In genomic region chr11:6417069-6417468, GRCm38 (mm10) we compare ENCODE assay signal across 8 mouse cellular contexts. TPM values are rescaled to one million over a fixed set of nuclear protein-coding genes. Genes with fewer than 3 reads are reported as not detected.
DNase-seq lines count a peak whose midpoint lies in the region; ATAC-seq and TF ChIP-seq lines count a peak whose summit lies in the region.

No protein-coding gene starts in this region.

- 40% methylated on average over 2 of the region's 2 CpGs for WGBS in kidney, embryonic 14.5 days
- WGBS in hindbrain, embryonic 13.5 days = 45% methylated on average over 2 of the region's 2 CpGs
- WGBS in midbrain, embryonic 14.5 days = 43% methylated on average over 2 of the region's 2 CpGs

- ATAC-seq in kidney, embryonic 14.5 days (ENCODE audit: low FRiP score, low TSS enrichment) = no peak
- no peak for ATAC-seq in hindbrain, embryonic 13.5 days (ENCODE audit: low FRiP score)
- ATAC-seq in midbrain, embryonic 14.5 days (ENCODE audit: low FRiP score, low TSS enrichment) = no peak
- no peak for ATAC-seq in inflammation-experienced regulatory T-cells, adult 6 months

- H3K27ac ChIP-seq in kidney, embryonic 14.5 days (ENCODE audit: low read depth, low read length) = no peak overlapping the region
- no peak overlapping the region; the same call in 1 of the 2 replicates for H3K27ac ChIP-seq in bone marrow macrophage, adult 2 months (ENCODE audit: insufficient read depth, low read depth, low read length)
- H3K27ac ChIP-seq in hindbrain, embryonic 13.5 days = peak overlapping the region; percentile 97
- H3K27ac ChIP-seq in midbrain, embryonic 14.5 days (replicated peaks; ENCODE audit: low read depth, low read length) = 0 out of 2 replicates have a peak overlapping the region, but pooled peaks have one; percentile 22

- H3K9me3 ChIP-seq in kidney, embryonic 14.5 days (ENCODE audit: control insufficient read depth, low read length) = no peaks in the 10 kb centered on the region
- H3K9me3 ChIP-seq in hindbrain, embryonic 13.5 days = no peaks in the 10 kb centered on the region
- no peaks in the 10 kb centered on the region for H3K9me3 ChIP-seq in midbrain, embryonic 14.5 days (ENCODE audit: control insufficient read depth, low read length)

- no peak for TF ChIP-seq CTCF in bone marrow macrophage, adult 2 months (IDR thresholded peaks at IDR 0.05; ENCODE audit: low read depth, low read length)

- H3K4me1 ChIP-seq in kidney, embryonic 14.5 days (ENCODE audit: control insufficient read depth, insufficient read depth, low read length) = no peaks in the 10 kb centered on the region; the same call in 1 of the 2 replicates
- peaks cover 10% of the 10 kb centered on the region for H3K4me1 ChIP-seq in bone marrow macrophage, adult 2 months (ENCODE audit: control insufficient read depth, insufficient read depth, low read length)
- peaks cover 24% of the 10 kb centered on the region for H3K4me1 ChIP-seq in hindbrain, embryonic 13.5 days (replicated peaks)
- H3K4me1 ChIP-seq in midbrain, embryonic 14.5 days (ENCODE audit: control insufficient read depth, insufficient read depth, low read length) = peaks cover 16% of the 10 kb centered on the region

- peaks cover 40% of the 10 kb centered on the region for H3K36me3 ChIP-seq in kidney, embryonic 14.5 days (ENCODE audit: control insufficient read depth, insufficient read depth, low read length)
- H3K36me3 ChIP-seq in hindbrain, embryonic 13.5 days = peaks cover 28% of the 10 kb centered on the region
- peaks cover 41% of the 10 kb centered on the region for H3K36me3 ChIP-seq in midbrain, embryonic 14.5 days (ENCODE audit: control insufficient read depth, insufficient read depth, low read length)

- DNase-seq in kidney, adult 9 months = no peak
- DNase-seq in midbrain, embryonic 14.5 days = no peak
- DNase-seq in urinary bladder, adult 2 months (ENCODE audit: low spot score) = no peak
- no peak for DNase-seq in c-Kit-positive CD71-positive TER-119-positive erythroid progenitor cells, embryonic 14.5 days (ENCODE audit: low spot score)

- peak overlapping the region; percentile 85 for H3K9ac ChIP-seq in kidney, embryonic 14.5 days (ENCODE audit: low read depth, low read length)
- H3K9ac ChIP-seq in hindbrain, embryonic 13.5 days = peak overlapping the region; percentile 96
- peak overlapping the region; percentile 94; the same call in 1 of the 2 replicates for H3K9ac ChIP-seq in midbrain, embryonic 14.5 days (replicated peaks; ENCODE audit: low read length)

- no peak for TF ChIP-seq POLR2A in bone marrow macrophage, adult 2 months (IDR thresholded peaks at IDR 0.05; ENCODE audit: borderline replicate concordance, low read depth, low read length)

- H3K4me3 ChIP-seq in kidney, embryonic 14.5 days (ENCODE audit: low read length) = peak overlapping the region; percentile 64
- H3K4me3 ChIP-seq in bone marrow macrophage, adult 2 months (ENCODE audit: insufficient read depth, low read length) = peak overlapping the region; percentile 99
- H3K4me3 ChIP-seq in hindbrain, embryonic 13.5 days = peak overlapping the region; percentile 83
- peak overlapping the region; percentile 96 for H3K4me3 ChIP-seq in midbrain, embryonic 14.5 days (replicated peaks; ENCODE audit: low read depth, low read length)

- H3K4me2 ChIP-seq in kidney, embryonic 14.5 days (replicated peaks; ENCODE audit: low read depth, low read length) = peak overlapping the region; percentile 91
- peak overlapping the region; percentile 78 for H3K4me2 ChIP-seq in hindbrain, embryonic 13.5 days
- H3K4me2 ChIP-seq in midbrain, embryonic 14.5 days (ENCODE audit: low read length) = peak overlapping the region; percentile 68

- H3K27me3 ChIP-seq in kidney, embryonic 14.5 days (ENCODE audit: control insufficient read depth, insufficient read depth, low read length) = no peaks in the 10 kb centered on the region
- H3K27me3 ChIP-seq in hindbrain, embryonic 13.5 days = no peaks in the 10 kb centered on the region
- no peaks in the 10 kb centered on the region for H3K27me3 ChIP-seq in midbrain, embryonic 14.5 days (ENCODE audit: control insufficient read depth, insufficient read depth, low read length)

RNA-seq across cellular contexts. Expression of gene Ppia, which starts 1.8 kb away (rescaled TPM):
- 6,047 and 7,558 TPM in 2 replicates for polyA plus RNA-seq in kidney, embryonic 14.5 days (2014; fragmentation: Nextera tagmentation; extraction: Ambion mirVana)
- polyA plus RNA-seq in bone marrow macrophage, adult 2 months (2012; ENCODE audit: insufficient read depth, insufficient read length, missing spikeins) = 1,442 and 1,533 TPM in 2 replicates
- 3,979 and 4,017 TPM in 2 replicates for polyA plus RNA-seq in hindbrain, embryonic 13.5 days (2015; fragmentation: Nextera tagmentation; extraction: Ambion mirVana)
- 3,781 and 4,177 TPM in 2 replicates for polyA plus RNA-seq in midbrain, embryonic 14.5 days (2014; fragmentation: Nextera tagmentation; extraction: Ambion mirVana)
- 1,000 to 10,000 TPM; 2,486 to 3,282 (median 2,929) TPM for polyA plus RNA-seq in inflammation-experienced regulatory T-cells, adult 6 months (2017; shearing (Covaris generic))
- 1,961 and 2,442 TPM in 2 replicates for polyA plus RNA-seq in urinary bladder, adult 2 months (2012; rRNA removed)

RNA-seq across cellular contexts. Expression of gene H2afv, which starts 27.2 kb away (rescaled TPM):
- 654 and 761 TPM in 2 replicates for polyA plus RNA-seq in kidney, embryonic 14.5 days (2014; fragmentation: Nextera tagmentation; extraction: Ambion mirVana)
- 146 and 172 TPM in 2 replicates for polyA plus RNA-seq in bone marrow macrophage, adult 2 months (2012; ENCODE audit: insufficient read depth, insufficient read length, missing spikeins)
- 381 and 387 TPM in 2 replicates for polyA plus RNA-seq in hindbrain, embryonic 13.5 days (2015; fragmentation: Nextera tagmentation; extraction: Ambion mirVana)
- polyA plus RNA-seq in midbrain, embryonic 14.5 days (2014; fragmentation: Nextera tagmentation; extraction: Ambion mirVana) = 341 and 379 TPM in 2 replicates
- 100 to 1,000 TPM; 131 to 311 (median 156) TPM for polyA plus RNA-seq in inflammation-experienced regulatory T-cells, adult 6 months (2017; shearing (Covaris generic))
- polyA plus RNA-seq in urinary bladder, adult 2 months (2012; rRNA removed) = 97.0 and 110 TPM in 2 replicates

RNA-seq across cellular contexts. Expression of gene Zmiz2, which starts 28.2 kb away (rescaled TPM):
- polyA plus RNA-seq in kidney, embryonic 14.5 days (2014; fragmentation: Nextera tagmentation; extraction: Ambion mirVana) = 11.0 and 14.6 TPM in 2 replicates
- 89.7 and 107 TPM in 2 replicates for polyA plus RNA-seq in bone marrow macrophage, adult 2 months (2012; ENCODE audit: insufficient read depth, insufficient read length, missing spikeins)
- 29.2 and 31.9 TPM in 2 replicates for polyA plus RNA-seq in hindbrain, embryonic 13.5 days (2015; fragmentation: Nextera tagmentation; extraction: Ambion mirVana)
- polyA plus RNA-seq in midbrain, embryonic 14.5 days (2014; fragmentation: Nextera tagmentation; extraction: Ambion mirVana) = 41.6 and 42.6 TPM in 2 replicates
- polyA plus RNA-seq in inflammation-experienced regulatory T-cells, adult 6 months (2017; shearing (Covaris generic)) = 10 to 100 TPM; 40.6 to 60.2 (median 44.9) TPM
- 12.4 and 33.6 TPM in 2 replicates for polyA plus RNA-seq in urinary bladder, adult 2 months (2012; rRNA removed)

RNA-seq across cellular contexts. Expression of gene Purb, which starts 58.6 kb away (rescaled TPM):
- polyA plus RNA-seq in kidney, embryonic 14.5 days (2014; fragmentation: Nextera tagmentation; extraction: Ambion mirVana) = 28.1 and 29.5 TPM in 2 replicates
- polyA plus RNA-seq in bone marrow macrophage, adult 2 months (2012; ENCODE audit: insufficient read depth, insufficient read length, missing spikeins) = 37.3 and 37.7 TPM in 2 replicates
- polyA plus RNA-seq in hindbrain, embryonic 13.5 days (2015; fragmentation: Nextera tagmentation; extraction: Ambion mirVana) = 12.6 and 13.0 TPM in 2 replicates
- polyA plus RNA-seq in midbrain, embryonic 14.5 days (2014; fragmentation: Nextera tagmentation; extraction: Ambion mirVana) = 12.5 and 12.7 TPM in 2 replicates
- polyA plus RNA-seq in inflammation-experienced regulatory T-cells, adult 6 months (2017; shearing (Covaris generic)) = 10 to 100 TPM; 21.0 to 26.1 (median 23.7) TPM
- 22.3 and 29.5 TPM in 2 replicates for polyA plus RNA-seq in urinary bladder, adult 2 months (2012; rRNA removed)

Comparison
In these comparisons a context has a peak if more than half of its experiments do, and no peak if none do; other contexts are left out.
1. H3K27ac ChIP-seq: peak in hindbrain, embryonic 13.5 days (single experiment) and midbrain, embryonic 14.5 days (single experiment); none in kidney, embryonic 14.5 days (single experiment) and bone marrow macrophage, adult 2 months (single experiment).
2. Peak in every context shown above with its lines, with median percentiles within 50 percentile points of each other: H3K4me2 ChIP-seq, H3K4me3 ChIP-seq and H3K9ac ChIP-seq.